Mouse (Mus musculus) neural tube, embryonic 12.5 days (tissue): ENCODE results near the gene Olfr12. TPM values are rescaled to one million over a fixed set of nuclear protein-coding genes. Genes with fewer than 3 reads are reported as not detected.

Experiments used
- ATAC-seq: fragments of 200-750 bp; cut with Nextera tagmentation; 2 replicates; pipeline ENCODE4 v1.8.0; 2017; ENCODE audit warnings: low read depth, mild to moderate bottlenecking, moderate TSS enrichment, moderate library complexity; ENCODE audit not compliant: low FRiP score
- H3K27ac ChIP-seq: fragments of 300-500 bp; sonication (generic); 2 replicates; pipeline ENCODE4 v1.5.1; 2016
- H3K27me3 ChIP-seq: fragments of 300-500 bp; sonication (generic); replicated peaks from 2 replicates; pipeline ENCODE4 v1.6.1; 2016; ENCODE audit warnings: mild to moderate bottlenecking
- H3K36me3 ChIP-seq: fragments of 300-500 bp; sonication (generic); 2 replicates; pipeline ENCODE4 v1.6.1; 2016; ENCODE audit warnings: mild to moderate bottlenecking
- H3K4me1 ChIP-seq: fragments of 300-500 bp; sonication (generic); 2 replicates; pipeline ENCODE4 v1.6.1; 2016
- H3K4me2 ChIP-seq: fragments of 300-500 bp; sonication (generic); replicated peaks from 2 replicates; pipeline ENCODE4 v1.6.1; 2016; ENCODE audit warnings: mild to moderate bottlenecking
- H3K4me3 ChIP-seq: fragments of 300-500 bp; sonication (generic); 2 replicates; pipeline ENCODE4 v1.5.1; 2016
- H3K9ac ChIP-seq: fragments of 300-500 bp; sonication (generic); 2 replicates; pipeline ENCODE4 v1.6.1; 2016; ENCODE audit warnings: mild to moderate bottlenecking
- H3K9me3 ChIP-seq: fragments of 300-500 bp; sonication (generic); 2 replicates; pipeline ENCODE4 v1.6.1; 2016; ENCODE audit warnings: mild to moderate bottlenecking
- WGBS: fragments of 180-500 bp; shearing (Covaris S2); methylation state at CpG from one replicate; pipeline ENCODE4 v1.1.7; 2016; 5-methylcytosine and 5-hydroxymethylcytosine counted together
- polyA plus RNA-seq: library from polyadenylated mRNA; unstranded; fragments of >200 nt; fragmentation: Nextera tagmentation; extraction: Ambion mirVana; gene quantifications from 2 replicates; pipeline ENCODE4 v1.2.1, GENCODE M21; 2016

Gene Olfr12
- polyA plus RNA-seq, 1 experiment from 2014 or later: not detected

DNA sequence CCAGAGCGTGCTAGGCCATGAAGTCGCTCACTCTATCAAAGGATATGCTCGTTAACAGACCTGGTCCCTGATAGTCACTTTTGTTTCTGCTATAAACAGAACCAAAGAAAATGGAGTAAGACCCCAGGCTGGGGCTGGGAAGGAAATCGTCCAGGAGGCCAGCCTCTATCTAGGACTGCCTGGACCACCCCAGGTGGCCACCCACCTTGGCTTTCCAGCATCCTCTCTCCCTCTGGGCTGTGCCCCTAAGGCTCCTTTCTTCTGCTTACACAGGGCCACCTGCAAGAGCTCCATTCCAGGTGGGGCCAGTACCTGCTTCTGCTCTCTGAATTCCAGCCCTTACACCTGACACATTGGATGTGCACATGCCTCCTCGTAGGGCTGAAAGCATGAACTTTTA, 14.6 kb downstream of the Olfr12 start:
- Histone ChIP-seq H3K27me3 (no peaks in the 10 kb centered on the region), H3K9me3 (no peaks in the 10 kb centered on the region), H3K4me2 (no peak overlapping the region), H3K4me1 (no peaks in the 10 kb centered on the region), H3K9ac (no peak overlapping the region), H3K36me3 (peaks cover 16% of the 10 kb centered on the region), H3K27ac (no peak overlapping the region), H3K4me3 (no peak overlapping the region)
- ATAC-seq: no peak
- 80% methylated on average over 5 of the region's 5 CpGs for WGBS

DNA sequence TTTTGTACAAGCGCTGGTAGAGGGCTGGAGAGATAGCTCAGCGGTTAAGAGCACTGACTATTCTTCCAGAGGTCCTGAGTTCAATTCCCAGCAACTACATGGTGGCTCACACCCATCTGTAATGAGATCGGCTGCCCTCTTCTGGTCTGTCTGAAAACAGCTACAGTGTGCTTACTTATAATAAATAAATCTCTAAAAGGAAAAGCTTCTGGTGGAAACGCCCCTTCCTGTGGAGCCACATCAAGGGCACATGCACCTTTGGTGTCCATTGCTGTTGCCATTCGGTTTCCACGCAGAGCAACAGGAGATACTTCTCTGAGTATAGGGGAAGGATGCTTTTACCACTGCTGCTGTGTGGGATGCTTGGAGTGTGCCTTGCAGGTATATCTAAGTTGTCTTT, 15.4 kb downstream of the Olfr12 start:
- 74% methylated on average over 6 of the region's 6 CpGs for WGBS
- ATAC-seq: no peak
- H3K36me3 ChIP-seq: peaks cover 24% of the 10 kb centered on the region
- H3K4me3 ChIP-seq: no peak overlapping the region
- H3K4me2 ChIP-seq: no peak overlapping the region
- H3K4me1 ChIP-seq: no peaks in the 10 kb centered on the region
- no peak overlapping the region for H3K27ac ChIP-seq
- no peaks in the 10 kb centered on the region for H3K27me3 ChIP-seq
- H3K9ac ChIP-seq: no peak overlapping the region
- H3K9me3 ChIP-seq: no peaks in the 10 kb centered on the region

DNA sequence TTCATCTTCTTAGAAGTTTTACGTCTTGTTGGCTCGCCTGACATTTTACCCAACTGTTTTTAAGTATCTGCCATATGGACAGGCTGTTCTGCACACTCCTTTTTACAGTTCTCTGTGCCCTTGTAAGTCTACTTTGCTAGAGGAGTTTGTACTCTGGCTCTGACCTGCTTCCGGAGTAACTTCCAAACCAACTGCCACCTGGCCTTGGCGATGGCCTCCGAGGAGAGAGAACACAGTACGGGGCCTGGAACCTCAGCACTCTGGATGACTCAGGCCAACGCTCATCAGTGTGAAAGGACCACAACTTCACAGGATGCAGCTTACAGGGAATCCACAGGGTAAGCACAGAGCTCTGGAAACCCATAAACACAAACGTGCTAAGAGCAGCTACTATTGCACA, 16.1 kb downstream of the Olfr12 start:
- no peak overlapping the region for H3K27ac ChIP-seq
- H3K27me3 ChIP-seq: no peaks in the 10 kb centered on the region
- no peaks in the 10 kb centered on the region for H3K4me1 ChIP-seq
- peaks cover 26% of the 10 kb centered on the region for H3K36me3 ChIP-seq
- H3K9me3 ChIP-seq: no peaks in the 10 kb centered on the region
- no peak overlapping the region for H3K4me3 ChIP-seq
- H3K9ac ChIP-seq: no peak overlapping the region
- ATAC-seq: no peak
- 82% methylated on average over 8 of the region's 8 CpGs for WGBS
- H3K4me2 ChIP-seq: no peak overlapping the region

DNA sequence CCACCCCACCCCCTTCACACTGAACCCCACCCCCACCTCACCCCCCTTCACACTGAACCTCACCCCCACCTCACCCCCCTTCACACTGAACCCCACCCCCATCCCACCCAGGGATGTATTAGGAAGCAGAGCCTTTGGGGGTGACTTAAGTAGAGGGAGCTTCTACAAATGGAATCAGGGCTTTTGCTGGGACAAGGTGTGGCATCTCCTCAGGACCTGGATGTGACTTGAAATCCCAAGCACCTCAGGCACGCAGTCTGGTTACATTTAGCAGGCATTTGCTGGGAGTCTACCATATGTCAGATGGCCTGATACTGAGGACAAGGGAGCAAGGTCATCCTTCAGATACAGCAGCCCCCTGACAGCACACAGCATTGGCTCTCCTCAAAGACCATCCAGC, 17.0 kb downstream of the Olfr12 start:
- Histone ChIP-seq H3K36me3 (peaks cover 31% of the 10 kb centered on the region), H3K4me2 (no peak overlapping the region), H3K27ac (no peak overlapping the region), H3K4me3 (no peak overlapping the region), H3K27me3 (no peaks in the 10 kb centered on the region), H3K9ac (no peak overlapping the region), H3K9me3 (no peaks in the 10 kb centered on the region), H3K4me1 (no peaks in the 10 kb centered on the region)
- no peak for ATAC-seq
- 81% methylated on average over 1 of the region's 1 CpGs for WGBS

DNA sequence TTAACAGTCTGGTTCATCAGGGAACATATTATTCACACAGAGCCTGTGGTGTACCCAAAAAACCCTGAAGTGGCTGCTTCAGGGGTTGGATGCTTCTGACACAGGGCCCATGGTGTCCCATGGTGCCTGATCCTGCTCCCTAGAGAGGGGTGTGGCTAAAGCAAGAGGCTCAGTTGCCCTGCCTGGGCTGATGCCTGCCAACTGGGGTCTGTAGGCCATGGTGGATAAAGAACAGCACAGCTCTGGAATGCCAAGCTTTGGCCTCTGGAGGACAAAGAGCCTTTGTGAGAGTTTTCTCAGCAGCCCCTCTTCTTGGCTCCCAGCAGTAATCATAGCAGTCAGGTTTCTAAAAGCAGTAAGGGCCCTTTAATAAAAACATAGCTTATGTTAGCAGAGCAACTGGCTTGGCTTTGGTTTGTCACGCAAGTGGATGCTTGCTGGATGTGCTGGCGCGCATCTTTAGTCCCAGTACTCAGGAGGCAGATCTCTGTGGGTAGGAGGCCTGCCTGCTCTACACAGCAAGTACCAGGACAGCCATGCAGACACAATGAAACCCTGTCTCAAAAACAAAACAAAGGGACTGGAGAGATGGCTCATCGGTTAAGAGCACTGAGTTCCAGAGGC, 17.5 kb downstream of the Olfr12 start:
- H3K4me1 ChIP-seq: peaks cover 3% of the 10 kb centered on the region; the same call in 1 of the 2 replicates
- no peaks in the 10 kb centered on the region for H3K9me3 ChIP-seq
- no peak overlapping the region for H3K27ac ChIP-seq
- no peak overlapping the region for H3K9ac ChIP-seq
- peaks cover 31% of the 10 kb centered on the region for H3K36me3 ChIP-seq
- ATAC-seq: peak; percentile 56; the same call in 1 of the 2 replicates
- WGBS: 66% methylated on average over 4 of the region's 4 CpGs
- H3K27me3 ChIP-seq: no peaks in the 10 kb centered on the region
- H3K4me2 ChIP-seq: no peak overlapping the region
- no peak overlapping the region for H3K4me3 ChIP-seq

DNA sequence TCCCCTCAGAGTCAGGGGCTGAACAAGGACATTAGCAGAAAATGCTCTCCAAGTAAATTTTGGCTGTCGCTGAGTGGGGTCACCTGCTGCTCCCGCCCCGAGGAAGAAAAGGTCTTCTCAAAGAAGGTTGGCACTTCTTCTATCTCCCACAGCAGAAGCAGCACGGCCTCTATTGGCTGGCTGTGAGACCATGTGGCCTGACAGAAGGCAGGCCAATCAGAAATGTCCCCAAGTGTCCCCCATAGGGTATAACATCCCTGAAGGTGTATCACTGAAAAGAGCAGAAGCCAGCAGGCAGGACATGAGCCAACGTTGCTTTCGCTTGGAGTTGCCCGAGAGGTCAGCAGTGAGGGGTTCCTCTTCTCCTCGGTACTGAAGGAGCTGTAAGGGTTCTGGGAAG, 18.4 kb downstream of the Olfr12 start:
- Histone ChIP-seq H3K9ac (no peak overlapping the region), H3K9me3 (no peaks in the 10 kb centered on the region), H3K4me3 (no peak overlapping the region), H3K4me2 (no peak overlapping the region), H3K27me3 (no peaks in the 10 kb centered on the region), H3K27ac (no peak overlapping the region), H3K4me1 (peaks cover 12% of the 10 kb centered on the region), H3K36me3 (peaks cover 31% of the 10 kb centered on the region)
- WGBS: 88% methylated on average over 8 of the region's 8 CpGs
- ATAC-seq: no peak

DNA sequence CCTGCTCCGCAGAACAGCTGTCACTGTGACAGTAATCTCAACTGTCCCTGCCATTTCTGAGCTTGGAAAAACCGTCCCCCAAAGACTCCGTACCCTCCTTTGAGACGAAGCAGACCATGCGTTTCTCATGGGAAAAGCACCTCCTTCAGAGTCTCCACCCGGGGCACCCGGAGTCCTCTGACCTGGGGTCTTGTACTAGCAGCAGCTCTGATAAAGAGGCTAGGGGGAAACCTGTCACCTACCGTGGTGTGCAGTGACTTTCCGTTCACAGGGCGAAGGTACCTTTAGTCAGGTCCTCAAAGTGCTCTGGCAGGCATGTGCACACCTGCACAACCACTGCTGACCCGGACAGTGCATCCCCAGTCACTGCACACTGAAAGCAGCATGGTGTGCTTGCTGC, 19.1 kb downstream of the Olfr12 start:
- 95% methylated on average over 11 of the region's 11 CpGs for WGBS
- no peak overlapping the region for H3K27ac ChIP-seq
- ATAC-seq: no peak

DNA sequence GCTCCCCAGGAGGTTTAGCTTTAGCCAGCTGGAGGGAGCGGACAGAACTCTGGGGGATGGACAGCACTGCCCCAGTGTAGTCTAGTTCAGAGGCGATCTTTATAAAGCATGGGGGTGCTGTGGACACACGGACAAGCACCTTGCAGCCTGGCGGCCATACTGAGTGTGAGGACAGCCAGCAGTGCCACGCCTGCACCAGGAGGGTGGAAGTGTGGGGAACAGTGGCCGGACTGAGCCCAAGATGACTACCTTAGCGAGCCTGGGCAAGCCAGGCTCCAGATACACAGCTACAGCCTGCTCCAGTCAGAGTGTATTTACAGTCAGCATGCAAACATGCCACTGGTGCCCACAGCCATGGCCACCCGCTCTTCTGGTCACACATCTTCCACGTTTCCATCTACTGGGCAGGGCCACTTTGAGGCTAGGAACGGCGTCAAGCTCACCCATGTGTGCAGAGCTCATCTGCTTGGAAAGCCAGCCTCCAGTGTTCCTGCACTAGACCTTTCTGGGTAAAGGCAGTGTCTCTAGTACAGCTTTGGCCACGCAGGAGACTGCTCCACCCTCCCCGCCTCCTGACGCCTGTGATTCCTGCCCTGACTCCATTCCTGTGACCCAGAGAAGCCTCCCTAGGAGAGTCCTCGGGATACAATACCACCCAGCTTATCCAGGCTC, 20.0 kb downstream of the Olfr12 start:
- Histone ChIP-seq H3K4me2 (no peak overlapping the region), H3K9ac (no peak overlapping the region), H3K4me3 (no peak overlapping the region), H3K36me3 (peaks cover 31% of the 10 kb centered on the region), H3K9me3 (no peaks in the 10 kb centered on the region), H3K4me1 (peaks cover 20% of the 10 kb centered on the region), H3K27me3 (no peaks in the 10 kb centered on the region), H3K27ac (no peak overlapping the region)
- ATAC-seq: no peak
- WGBS: 93% methylated on average over 15 of the region's 15 CpGs

More for the DNA sequence above, 19.1 kb downstream of the Olfr12 start:
- H3K4me3 ChIP-seq: no peak overlapping the region
- no peaks in the 10 kb centered on the region for H3K27me3 ChIP-seq
- no peak overlapping the region for H3K4me2 ChIP-seq
- no peaks in the 10 kb centered on the region for H3K9me3 ChIP-seq
- H3K36me3 ChIP-seq: peaks cover 31% of the 10 kb centered on the region
- peaks cover 15% of the 10 kb centered on the region for H3K4me1 ChIP-seq
- H3K9ac ChIP-seq: no peak overlapping the region

DNA sequence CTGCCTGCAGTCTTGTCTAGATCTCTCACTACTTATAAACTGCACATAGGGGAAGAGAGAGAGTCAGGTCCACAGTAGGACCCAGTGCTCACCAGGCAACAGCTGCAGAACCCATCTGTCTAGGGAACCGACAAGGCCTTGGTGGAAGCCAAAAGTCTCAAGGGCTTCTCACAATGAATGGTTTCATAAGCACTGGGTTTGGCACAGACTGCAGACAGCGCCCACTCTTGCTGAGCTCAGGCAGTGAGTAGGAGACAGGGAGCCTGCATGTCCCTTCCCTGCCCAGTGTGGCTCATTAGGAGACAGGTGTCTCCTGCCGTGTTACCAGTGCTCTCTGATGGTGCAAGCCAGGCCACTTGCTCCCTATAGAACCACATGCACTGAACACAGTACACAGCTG, 20.6 kb downstream of the Olfr12 start:
- Histone ChIP-seq H3K9ac (no peak overlapping the region), H3K4me2 (no peak overlapping the region), H3K27me3 (no peaks in the 10 kb centered on the region), H3K4me1 (peaks cover 20% of the 10 kb centered on the region), H3K36me3 (peaks cover 31% of the 10 kb centered on the region), H3K27ac (no peak overlapping the region), H3K9me3 (no peaks in the 10 kb centered on the region), H3K4me3 (no peak overlapping the region)
- 91% methylated on average over 3 of the region's 3 CpGs for WGBS
- ATAC-seq: no peak

DNA sequence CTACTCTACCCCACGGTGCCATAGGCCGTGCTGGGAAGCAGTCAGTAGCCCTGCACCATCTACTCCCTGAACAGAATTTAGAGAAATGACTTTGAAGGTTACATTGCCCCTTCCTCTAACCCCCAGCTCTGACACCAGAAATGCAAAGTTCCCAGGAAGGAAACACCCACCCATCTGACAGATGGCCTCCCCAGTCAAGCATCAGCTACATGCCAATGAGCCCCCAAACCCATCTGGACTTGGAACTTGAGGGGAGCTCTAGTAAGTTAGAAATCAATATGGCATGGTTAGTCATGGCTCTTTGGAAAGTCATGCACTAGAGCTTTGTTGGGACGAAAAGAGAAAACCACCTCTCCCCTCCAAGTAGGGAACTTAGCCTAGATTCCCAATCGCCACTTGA, 21.1 kb downstream of the Olfr12 start:
- no peak overlapping the region for H3K4me2 ChIP-seq
- H3K27ac ChIP-seq: no peak overlapping the region
- 93% methylated on average over 4 of the region's 4 CpGs for WGBS
- H3K9ac ChIP-seq: no peak overlapping the region
- H3K36me3 ChIP-seq: peaks cover 31% of the 10 kb centered on the region
- peaks cover 20% of the 10 kb centered on the region for H3K4me1 ChIP-seq
- H3K9me3 ChIP-seq: no peaks in the 10 kb centered on the region
- H3K27me3 ChIP-seq: no peaks in the 10 kb centered on the region
- no peak for ATAC-seq
- H3K4me3 ChIP-seq: no peak overlapping the region

DNA sequence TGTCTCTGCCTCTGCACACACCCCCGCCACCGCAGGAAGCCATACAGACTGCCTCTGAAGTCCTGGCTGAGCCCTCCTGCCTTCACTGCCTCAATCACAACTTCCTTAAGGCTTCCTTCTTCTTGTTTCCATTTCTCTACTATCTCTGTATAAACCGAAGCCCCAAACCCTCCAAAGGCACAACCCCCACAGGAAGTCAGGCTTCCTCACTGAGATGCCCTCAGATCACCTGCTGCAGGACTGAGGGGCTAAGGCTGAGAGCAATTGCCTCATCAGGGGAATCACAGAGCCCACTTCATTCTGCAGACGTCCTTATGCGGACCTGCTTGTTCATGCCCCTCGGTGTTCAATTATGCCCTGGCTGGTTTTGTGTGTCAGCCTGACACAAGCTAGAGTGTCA, 22.8 kb downstream of the Olfr12 start:
- Histone ChIP-seq H3K4me3 (peak overlapping the region; percentile 88; the same call in 1 of the 2 replicates), H3K9ac (0 out of 2 replicates have a peak overlapping the region, but pooled peaks have one; percentile 93), H3K27ac (no peak overlapping the region), H3K4me1 (peaks cover 20% of the 10 kb centered on the region), H3K27me3 (no peaks in the 10 kb centered on the region), H3K9me3 (no peaks in the 10 kb centered on the region), H3K36me3 (peaks cover 31% of the 10 kb centered on the region), H3K4me2 (peak overlapping the region; percentile 98)
- WGBS: 92% methylated on average over 6 of the region's 6 CpGs
- ATAC-seq: no peak

DNA sequence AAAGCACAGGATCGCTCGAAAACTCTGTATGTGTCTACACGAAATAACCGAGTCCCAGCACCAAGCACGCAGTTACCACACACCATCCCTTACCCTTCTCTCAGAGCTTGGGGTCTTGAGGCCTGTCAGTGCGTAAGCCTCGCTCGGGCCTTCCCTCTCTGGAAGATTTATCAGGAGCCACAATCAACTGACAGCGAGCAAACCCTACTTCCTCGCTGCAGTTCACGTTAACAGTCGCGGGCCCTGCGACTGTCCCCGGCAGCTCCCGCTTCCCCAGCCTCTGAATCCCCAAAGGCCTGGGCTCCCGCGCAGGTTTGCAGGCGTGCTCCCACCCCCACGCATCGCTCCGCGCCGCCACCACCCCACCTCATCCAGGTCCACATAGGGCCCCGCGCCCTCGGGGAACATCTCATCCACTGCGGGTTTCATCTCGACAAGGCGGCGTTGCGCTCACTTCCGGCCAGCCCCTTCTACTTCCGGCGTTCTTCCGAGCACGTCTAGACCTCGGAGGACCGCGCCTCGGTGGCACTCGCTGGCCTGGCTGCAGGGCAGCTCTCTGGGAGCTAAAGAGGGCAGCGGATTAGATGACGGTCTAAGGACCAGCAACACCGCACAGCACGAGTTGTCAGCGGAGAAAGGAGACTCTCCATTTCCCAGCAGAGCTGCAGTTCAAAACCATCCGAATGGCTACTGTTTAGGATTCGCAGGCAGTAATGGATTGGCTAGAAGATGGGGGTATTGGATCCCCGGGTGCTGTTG, 24.1 kb downstream of the Olfr12 start, which contains the start of gene Cops9:
Gene Cops9, minus strand, starts transcription at position 472 of the 759 bp plus-strand sequence.
- 2% methylated on average over 50 of the region's 50 CpGs for WGBS
- Histone ChIP-seq H3K27me3 (no peaks in the 10 kb centered on the region), H3K9me3 (no peaks in the 10 kb centered on the region), H3K36me3 (peaks cover 20% of the 10 kb centered on the region), H3K4me3 (peak within 1 kb of the TSS; percentile 88), H3K9ac (peak within 1 kb of the TSS; percentile 93), H3K4me1 (peaks cover 20% of the 10 kb centered on the region), H3K4me2 (peak within 1 kb of the TSS; percentile 98), H3K27ac (peak within 1 kb of the TSS; percentile 57; the same call in 1 of the 2 replicates)
- ATAC-seq: peak; percentile 93
